In genomic region chr17:5397148-5398007, GRCm38 (mm10) we compare ENCODE assay signal across 8 mouse cellular contexts. TPM values are rescaled to one million over a fixed set of nuclear protein-coding genes. Genes with fewer than 3 reads are reported as not detected.
A peak's percentile ranks its signal among the peaks of the same experiment; 100 is the strongest.
DNase-seq lines count a peak whose midpoint lies in the region; ATAC-seq lines count a peak whose summit lies in the region.

No protein-coding gene starts in this region.

- peak overlapping the region; percentile 89 for H3K4me3 ChIP-seq in megakaryocyte, embryonic 14.5 days (replicated peaks)

- no peaks in the 10 kb centered on the region for H3K27me3 ChIP-seq in megakaryocyte, embryonic 14.5 days (replicated peaks)

- H3K9me3 ChIP-seq in megakaryocyte, embryonic 14.5 days: peaks cover 27% of the 10 kb centered on the region

- peaks cover 26% of the 10 kb centered on the region for H3K36me3 ChIP-seq in megakaryocyte, embryonic 14.5 days (replicated peaks; ENCODE audit: low read length)

- peak; percentile 87 for ATAC-seq in common myeloid progenitor, adult 5-6 weeks (replicated peaks; ENCODE audit: low read depth, poor library complexity, severe bottlenecking)

- peaks cover 65% of the 10 kb centered on the region for H3K4me1 ChIP-seq in megakaryocyte, embryonic 14.5 days

- DNase-seq in ZHBTc4 (ENCODE audit: low read depth, low spot score): peak; percentile 90
- peak; percentile 90 for DNase-seq in gastrocnemius, postnatal 10 days
- DNase-seq in induced T-regulatory cell, adult 2 months (ENCODE audit: low read depth): peak; percentile 84
- peak; percentile 69 to 87 for DNase-seq in left cerebral cortex, adult 8-10 months (ENCODE audit: low spot score in 2 of 2)
- DNase-seq in right cerebral cortex, postnatal 10 days (ENCODE audit: low spot score in 2 of 2): peak; percentile 90 to 91
- peak; percentile 86 for DNase-seq in urinary bladder, postnatal 14 days (ENCODE audit: low spot score)

RNA-seq across cellular contexts. Expression of gene Ldhal6b, which starts 21.2 kb away (rescaled TPM):
- total RNA-seq in common myeloid progenitor, adult 5-6 weeks (2017): 0.14 TPM in 1 of 2 replicates, not detected in the other
- total RNA-seq in gastrocnemius, postnatal 10 days (2021): 1 to 10 TPM in 1 of 2 experiments, under 1 TPM in 1; 0.59 to 1.1 TPM
- total RNA-seq in left cerebral cortex, adult 8-10 months (2022): 1 to 10 TPM; 1.2 to 1.8 (median 1.6) TPM
- not detected in 2 replicates for polyA plus RNA-seq in megakaryocyte, embryonic 14.5 days (2012; ENCODE audit: insufficient read depth, low replicate concordance)

RNA-seq across cellular contexts. Expression of gene Tmem242, which starts 42.7 kb away (rescaled TPM):
- total RNA-seq in common myeloid progenitor, adult 5-6 weeks (2017): 48.0 and 52.0 TPM in 2 replicates
- 100 to 1,000 TPM; 117 to 134 TPM for total RNA-seq in gastrocnemius, postnatal 10 days (2021)
- 10 to 100 TPM; 81.6 to 92.9 (median 86.8) TPM for total RNA-seq in left cerebral cortex, adult 8-10 months (2022)
- 14.4 and 50.8 TPM in 2 replicates for polyA plus RNA-seq in megakaryocyte, embryonic 14.5 days (2012; ENCODE audit: insufficient read depth, low replicate concordance)

Comparison
In these comparisons a context has a peak if more than half of its experiments do, and no peak if none do; other contexts are left out.
1. Peak in every context shown above with its lines: DNase-seq, ATAC-seq and H3K4me3 ChIP-seq.